Mouse (Mus musculus) T-helper 17 cell (primary cell): ENCODE measurements around the gene Olfr291.

Experiments
- in situ Hi-C, 2 experiments: fragments of 300-600 bp; cut with MboI, MseI; formaldehyde crosslinking; loops; 1 replicate in 1 of 2; 2 replicates in 1 of 2; pipeline ENCODE4 v1.15.1; 2025; ENCODE audit warnings: high pct_unique_total_duplicates in 2 of 2

Olfr291 gene

DNA sequence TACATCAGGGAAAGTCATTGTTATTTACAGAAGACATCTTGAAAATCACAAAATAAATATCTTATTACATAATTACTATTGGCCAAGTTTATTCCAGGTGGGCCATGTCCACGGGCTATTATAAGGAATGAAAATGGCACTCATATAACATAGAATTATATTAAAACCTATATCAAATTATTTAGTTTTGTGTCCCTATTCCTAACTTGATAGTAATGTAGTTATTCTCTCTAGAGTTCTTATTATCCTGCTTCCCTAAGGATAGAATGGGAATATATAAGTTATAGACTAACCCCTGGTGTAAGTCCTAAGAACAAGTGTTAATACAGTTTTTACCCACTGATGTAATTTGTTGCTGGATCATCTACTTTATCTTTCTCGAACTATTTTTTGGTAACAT, at the start of gene Olfr291:
Olfr291 (plus strand) TSS at position 301 of the 400 bp plus-strand sequence.
- in situ Hi-C loops = no loop called here

DNA sequence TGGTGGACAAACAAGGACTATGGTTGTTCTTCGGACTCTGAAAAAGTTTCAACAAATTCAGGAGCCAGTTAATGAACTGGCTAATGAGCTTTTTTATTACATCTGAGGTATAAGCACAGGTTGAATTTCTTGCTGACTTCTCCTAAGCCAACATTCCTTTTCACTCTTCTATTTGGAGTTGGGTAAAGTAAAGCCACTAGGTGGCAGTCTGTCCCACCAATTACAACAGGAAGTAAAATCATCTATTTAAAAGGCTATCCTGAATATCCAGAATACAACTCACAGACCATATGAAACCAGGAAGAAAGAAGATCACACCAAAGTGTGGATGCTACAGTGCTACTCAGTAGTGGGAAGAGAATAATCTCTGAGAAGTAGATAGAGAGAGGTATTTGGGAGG, 48.1 kb upstream of the Olfr291 start:
- in situ Hi-C loops = loop anchor here in 1 of 2 experiments (25.0 kb wide), 1 partner anchor 868 kb away; no protein-coding TSS in a partner anchor

DNA sequence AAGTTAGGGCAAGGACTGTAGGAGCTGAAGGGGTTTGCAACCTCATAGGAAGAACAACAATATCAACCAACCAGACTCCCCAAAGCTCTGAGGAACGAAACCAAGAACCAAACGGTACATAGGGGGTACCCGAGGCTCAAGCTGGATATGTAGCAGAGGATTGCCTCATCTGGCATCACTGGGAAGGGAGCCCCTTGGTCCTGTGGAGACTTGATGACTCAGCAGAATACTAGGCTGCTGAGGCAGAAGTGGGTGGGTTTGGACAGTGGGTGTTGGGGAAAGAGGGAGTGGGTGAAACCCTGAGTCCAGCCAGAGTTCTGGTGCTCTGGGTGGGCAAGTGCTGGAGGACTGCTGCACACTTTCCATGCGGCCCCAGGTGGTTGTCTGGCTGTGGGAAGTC, 47.2 kb upstream of the Olfr291 start:
- in situ Hi-C loops = loop anchor here in 1 of 2 experiments (25.0 kb wide), 1 partner anchor 869 kb away; no protein-coding TSS in a partner anchor

DNA sequence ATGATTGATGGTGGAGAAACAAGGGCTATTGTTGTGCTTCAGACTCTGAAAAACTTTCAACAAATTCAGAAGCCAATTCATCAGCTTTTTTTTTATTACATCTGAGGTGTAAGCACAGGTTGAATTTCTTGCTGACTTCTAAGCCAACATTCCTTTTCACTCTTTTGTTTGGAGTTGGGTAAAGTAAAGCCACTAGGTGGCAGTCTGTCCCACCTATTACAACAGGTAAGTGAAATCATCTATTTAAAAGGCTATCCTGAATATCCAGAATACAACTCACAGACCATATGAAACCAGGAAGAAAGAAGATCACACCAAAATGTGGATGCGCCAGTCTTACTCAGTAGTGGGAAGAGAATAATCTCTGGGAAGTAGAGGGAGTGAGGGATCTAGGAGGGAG, 31.2 kb downstream of the Olfr291 start:
- in situ Hi-C loops = no loop called here
